Mouse (Mus musculus): ENCODE measurements around the gene Srcap. TPM values are rescaled to one million over a fixed set of nuclear protein-coding genes. Genes with fewer than 3 reads are reported as not detected.
A peak's percentile ranks its signal among the peaks of the same experiment; 100 is the strongest.
"Not testable (repeated sequence)": the region's sequence is repeated elsewhere in the genome, so short reads cannot be mapped to it uniquely, and the experiment has no call there.

The Srcap gene
- polyA plus RNA-seq, 1 experiment from 2014 or later = 7.7 TPM

- H3K4me3 ChIP-seq (ENCODE audit: low read depth, low read length) = no peak overlapping the region
- WGBS (ENCODE audit: insufficient replicate concordance) = 85% methylated on average over 3 of the region's 3 CpGs
- H3K27ac ChIP-seq (ENCODE audit: low read depth) = no peak overlapping the region
- H3K4me2 ChIP-seq (ENCODE audit: low read depth, low read length) = no peak overlapping the region
- no peak overlapping the region for H3K9ac ChIP-seq (replicated peaks)
- TF ChIP-seq EP300 (IDR thresholded peaks at IDR 0.05; ENCODE audit: low read depth) (no peak), CTCF (IDR thresholded peaks at IDR 0.05; ENCODE audit: low read depth) (no peak)
- H3K4me1 ChIP-seq (ENCODE audit: insufficient read depth) = no peaks in the 10 kb centered on the region; the same call in 1 of the 2 replicates
- no peaks in the 10 kb centered on the region for H3K27me3 ChIP-seq (ENCODE audit: insufficient read depth, low read length)
- no peak for DNase-seq
- H3K36me3 ChIP-seq (replicated peaks; ENCODE audit: insufficient read depth, low read length) = no peaks in the 10 kb centered on the region
- ATAC-seq = no peak
- no peaks in the 10 kb centered on the region for H3K9me3 ChIP-seq (ENCODE audit: low read length)
Observed at GRCm38 (mm10) chr7:127508291-127508690, 3.5 kb upstream of the Srcap start.

GRCm38 (mm10) chr7:127509830-127510229 is 2.0 kb upstream of the Srcap start:
- H3K9ac ChIP-seq (replicated peaks) = not testable (repeated sequence)

GRCm38 (mm10) chr7:127511241-127511640 is 542 bp upstream of the Srcap start:
- Histone ChIP-seq H3K27ac (ENCODE audit: low read depth) (peak overlapping the region; percentile 98), H3K9ac (replicated peaks) (no peak overlapping the region), H3K4me3 (ENCODE audit: low read depth, low read length) (peak overlapping the region; percentile 97), H3K27me3 (ENCODE audit: insufficient read depth, low read length) (no peaks in the 10 kb centered on the region), H3K9me3 (ENCODE audit: low read length) (no peaks in the 10 kb centered on the region), H3K4me2 (ENCODE audit: low read depth, low read length) (peak overlapping the region; percentile 92), H3K36me3 (replicated peaks; ENCODE audit: insufficient read depth, low read length) (peaks cover 14% of the 10 kb centered on the region), H3K4me1 (ENCODE audit: insufficient read depth) (peaks cover 9% of the 10 kb centered on the region)
- no peak for TF ChIP-seq EP300 (IDR thresholded peaks at IDR 0.05; ENCODE audit: low read depth)
- TF ChIP-seq CTCF (IDR thresholded peaks at IDR 0.05; ENCODE audit: low read depth) = 0 out of 2 replicates have a peak, but pooled peaks have one; percentile 21
- DNase-seq (no peak), ATAC-seq (no peak)
- 41% methylated on average over 8 of the region's 8 CpGs for WGBS (ENCODE audit: insufficient replicate concordance)

More at GRCm38 (mm10) chr7:127509830-127510229, 2.0 kb upstream of the Srcap start:
- H3K27me3 ChIP-seq (ENCODE audit: insufficient read depth, low read length); H3K27ac ChIP-seq (ENCODE audit: low read depth); H3K9me3 ChIP-seq (ENCODE audit: low read length); H3K36me3 ChIP-seq (replicated peaks; ENCODE audit: insufficient read depth, low read length); H3K4me2 ChIP-seq (ENCODE audit: low read depth, low read length); ATAC-seq; DNase-seq; H3K4me3 ChIP-seq (ENCODE audit: low read depth, low read length); H3K4me1 ChIP-seq (ENCODE audit: insufficient read depth): not testable (repeated sequence)
- WGBS (ENCODE audit: insufficient replicate concordance) = 59% methylated on average over 3 of the region's 4 CpGs

GRCm38 (mm10) chr7:127512231-127513015 is 640 bp downstream of the Srcap start:
- Histone ChIP-seq H3K9me3 (ENCODE audit: low read length) (no peaks in the 10 kb centered on the region), H3K9ac (replicated peaks) (peak overlapping the region; percentile 96), H3K4me3 (ENCODE audit: low read depth, low read length) (peak overlapping the region; percentile 97), H3K27me3 (ENCODE audit: insufficient read depth, low read length) (no peaks in the 10 kb centered on the region), H3K4me1 (ENCODE audit: insufficient read depth) (peaks cover 9% of the 10 kb centered on the region), H3K27ac (ENCODE audit: low read depth) (peak overlapping the region; percentile 98), H3K4me2 (ENCODE audit: low read depth, low read length) (peak overlapping the region; percentile 92), H3K36me3 (replicated peaks; ENCODE audit: insufficient read depth, low read length) (peaks cover 25% of the 10 kb centered on the region)
- TF ChIP-seq CTCF (IDR thresholded peaks at IDR 0.05; ENCODE audit: low read depth) (no peak), EP300 (IDR thresholded peaks at IDR 0.05; ENCODE audit: low read depth) (peak; percentile 74; the same call in 1 of the 2 replicates)
- ATAC-seq (peak; percentile 86), DNase-seq (peak; percentile 95)
- under 1% methylated on average over 58 of the region's 93 CpGs for WGBS (ENCODE audit: insufficient replicate concordance)

GRCm38 (mm10) chr7:127513016-127513390 is 1.2 kb downstream of the Srcap start:
- no peaks in the 10 kb centered on the region for H3K9me3 ChIP-seq (ENCODE audit: low read length)
- ATAC-seq (no peak), DNase-seq (no peak)
- H3K4me1 ChIP-seq (ENCODE audit: insufficient read depth) = peaks cover 9% of the 10 kb centered on the region
- H3K36me3 ChIP-seq (replicated peaks; ENCODE audit: insufficient read depth, low read length) = peaks cover 29% of the 10 kb centered on the region
- no peaks in the 10 kb centered on the region for H3K27me3 ChIP-seq (ENCODE audit: insufficient read depth, low read length)
- H3K4me3 ChIP-seq (ENCODE audit: low read depth, low read length) = peak overlapping the region; percentile 97
- WGBS (ENCODE audit: insufficient replicate concordance) = 19% methylated on average over 8 of the region's 8 CpGs
- H3K27ac ChIP-seq (ENCODE audit: low read depth) = peak overlapping the region; percentile 98
- H3K9ac ChIP-seq (replicated peaks) = peak overlapping the region; percentile 96
- H3K4me2 ChIP-seq (ENCODE audit: low read depth, low read length) = peak overlapping the region; percentile 92
- TF ChIP-seq CTCF (IDR thresholded peaks at IDR 0.05; ENCODE audit: low read depth) (no peak), EP300 (IDR thresholded peaks at IDR 0.05; ENCODE audit: low read depth) (no peak)

GRCm38 (mm10) chr7:127513781-127514180 is 2.0 kb downstream of the Srcap start:
- ATAC-seq = no peak
- Histone ChIP-seq H3K9me3 (ENCODE audit: low read length) (no peaks in the 10 kb centered on the region), H3K4me2 (ENCODE audit: low read depth, low read length) (peak overlapping the region; percentile 92), H3K27ac (ENCODE audit: low read depth) (peak overlapping the region; percentile 98), H3K9ac (replicated peaks) (0 out of 2 replicates have a peak overlapping the region, but pooled peaks have one; percentile 8), H3K4me3 (ENCODE audit: low read depth, low read length) (peak overlapping the region; percentile 97), H3K27me3 (ENCODE audit: insufficient read depth, low read length) (no peaks in the 10 kb centered on the region), H3K36me3 (replicated peaks; ENCODE audit: insufficient read depth, low read length) (peaks cover 37% of the 10 kb centered on the region), H3K4me1 (ENCODE audit: insufficient read depth) (peaks cover 9% of the 10 kb centered on the region)
- DNase-seq = no peak
- WGBS (ENCODE audit: insufficient replicate concordance) = 65% methylated on average over 3 of the region's 3 CpGs
- TF ChIP-seq EP300 (IDR thresholded peaks at IDR 0.05; ENCODE audit: low read depth) (no peak), CTCF (IDR thresholded peaks at IDR 0.05; ENCODE audit: low read depth) (no peak)
